9 mouse cellular contexts compared by ENCODE assay signal in genomic region chr8:126806591-126806990, GRCm38 (mm10).
DNase-seq lines count a peak whose midpoint lies in the region; ATAC-seq and TF ChIP-seq lines count a peak whose summit lies in the region.
"Had no signal": no experiment of that assay in that cellular context is flagged by ENCODE, and none has a peak within 500 bp of the region (broad histone marks: within the 10 kb centered on the region; RNA-seq: fewer than 3 reads in every experiment).

No protein-coding gene starts in this region.

- peaks cover 36% of the 10 kb centered on the region for H3K4me1 ChIP-seq in heart, embryonic 12.5 days (replicated peaks)
- H3K4me1 ChIP-seq in lung, postnatal 0 days (ENCODE audit: insufficient read depth, low read depth, low read length) = peaks cover 17% of the 10 kb centered on the region; the same call in 1 of the 2 replicates
- H3K4me1 ChIP-seq in intestine, embryonic 16.5 days (ENCODE audit: control insufficient read depth, insufficient read depth, low read length) = peaks cover 14% of the 10 kb centered on the region
- peaks cover 14% of the 10 kb centered on the region for H3K4me1 ChIP-seq in stomach, embryonic 15.5 days
- H3K4me1 ChIP-seq: neural tube, embryonic 15.5 days had no signal

- no peak overlapping the region for H3K4me2 ChIP-seq in heart, embryonic 12.5 days
- no peak overlapping the region for H3K4me2 ChIP-seq in lung, postnatal 0 days (replicated peaks; ENCODE audit: low read depth, low read length)
- no peak overlapping the region for H3K4me2 ChIP-seq in intestine, embryonic 16.5 days (ENCODE audit: low read depth, low read length)
- H3K4me2 ChIP-seq in stomach, embryonic 15.5 days = no peak overlapping the region
- H3K4me2 ChIP-seq: neural tube, embryonic 15.5 days had no signal

- no peak for ATAC-seq in heart, embryonic 12.5 days (ENCODE audit: insufficient number of reproducible peaks, low FRiP score)
- no peak for ATAC-seq in lung, postnatal 0 days
- ATAC-seq in intestine, embryonic 16.5 days = 0 out of 2 replicates have a peak, but pooled peaks have one; percentile 1
- ATAC-seq in stomach, embryonic 15.5 days (ENCODE audit: insufficient read depth, low FRiP score, low read depth) = no peak

- WGBS in heart, embryonic 12.5 days = 82% methylated on average over 2 of the region's 2 CpGs
- whole genome bisulfite sequencing in lung, postnatal 0 days = 92% methylated on average over 2 of the region's 2 CpGs
- 88% methylated on average over 2 of the region's 2 CpGs for WGBS in intestine, embryonic 16.5 days
- 85% methylated on average over 2 of the region's 2 CpGs for WGBS in stomach, embryonic 15.5 days

- H3K27me3 ChIP-seq in heart, embryonic 12.5 days (replicated peaks) = no peaks in the 10 kb centered on the region
- H3K27me3 ChIP-seq in lung, postnatal 0 days (replicated peaks; ENCODE audit: insufficient read depth, low read length) = no peaks in the 10 kb centered on the region
- no peaks in the 10 kb centered on the region for H3K27me3 ChIP-seq in intestine, embryonic 16.5 days (replicated peaks; ENCODE audit: control insufficient read depth, insufficient read depth, low read length)
- no peaks in the 10 kb centered on the region for H3K27me3 ChIP-seq in stomach, embryonic 15.5 days (replicated peaks)
- H3K27me3 ChIP-seq: neural tube, embryonic 15.5 days had no signal

- TF ChIP-seq CTCF in lung, postnatal 0 days (IDR thresholded peaks at IDR 0.05) = no peak

- peak overlapping the region; percentile 81 for H3K27ac ChIP-seq in heart, embryonic 12.5 days (ENCODE audit: poor library complexity, severe bottlenecking)
- H3K27ac ChIP-seq in lung, postnatal 0 days (ENCODE audit: low read length) = peak overlapping the region; percentile 82
- peak overlapping the region; percentile 72 for H3K27ac ChIP-seq in intestine, embryonic 16.5 days (ENCODE audit: low read length)
- peak overlapping the region; percentile 82 for H3K27ac ChIP-seq in stomach, embryonic 15.5 days

- DNase-seq in heart, postnatal 25 days (ENCODE audit: low spot score) = no peak
- no peak for DNase-seq in lung, postnatal 0 days (ENCODE audit: low spot score)
- no peak for DNase-seq in lung, postnatal 36 days
- no peak for DNase-seq in cerebellum, postnatal 14 days
- no peak for DNase-seq in right cerebral cortex, postnatal 14 days

- H3K36me3 ChIP-seq in heart, embryonic 12.5 days = no peaks in the 10 kb centered on the region
- H3K36me3 ChIP-seq in lung, postnatal 0 days (ENCODE audit: insufficient read depth, low read length) = no peaks in the 10 kb centered on the region
- no peaks in the 10 kb centered on the region for H3K36me3 ChIP-seq in intestine, embryonic 16.5 days (ENCODE audit: control insufficient read depth, insufficient read depth, low read length)
- H3K36me3 ChIP-seq in stomach, embryonic 15.5 days = no peaks in the 10 kb centered on the region
- H3K36me3 ChIP-seq: neural tube, embryonic 15.5 days had no signal

- TF ChIP-seq EP300 in lung, postnatal 0 days (IDR thresholded peaks at IDR 0.05) = no peak

- H3K9ac ChIP-seq in heart, embryonic 12.5 days = no peak overlapping the region
- H3K9ac ChIP-seq in lung, postnatal 0 days (replicated peaks; ENCODE audit: low read depth) = no peak overlapping the region
- H3K9ac ChIP-seq in intestine, embryonic 16.5 days (ENCODE audit: low read depth, low read length) = no peak overlapping the region
- H3K9ac ChIP-seq in stomach, embryonic 15.5 days = no peak overlapping the region
- H3K9ac ChIP-seq: neural tube, embryonic 15.5 days had no signal

- no peaks in the 10 kb centered on the region for H3K9me3 ChIP-seq in heart, embryonic 12.5 days (replicated peaks)
- H3K9me3 ChIP-seq in lung, postnatal 0 days (ENCODE audit: low read length) = no peaks in the 10 kb centered on the region
- H3K9me3 ChIP-seq in intestine, embryonic 16.5 days (ENCODE audit: control insufficient read depth, low read length) = no peaks in the 10 kb centered on the region
- H3K9me3 ChIP-seq in stomach, embryonic 15.5 days = no peaks in the 10 kb centered on the region
- H3K9me3 ChIP-seq: neural tube, embryonic 15.5 days had no signal

- H3K4me3 ChIP-seq in heart, embryonic 12.5 days = no peak overlapping the region
- no peak overlapping the region for H3K4me3 ChIP-seq in lung, postnatal 0 days (ENCODE audit: low read depth, low read length)
- H3K4me3 ChIP-seq in intestine, embryonic 16.5 days (ENCODE audit: low read length) = no peak overlapping the region
- no peak overlapping the region for H3K4me3 ChIP-seq in stomach, embryonic 15.5 days (replicated peaks)
- H3K4me3 ChIP-seq: neural tube, embryonic 15.5 days had no signal

- intact Hi-C loops in heart, postnatal 25 days (cut with DNase I) = loop anchor here (2.0 to 5.0 kb wide), 4 partner anchors 30 to 209 kb away; no protein-coding TSS in a partner anchor
